Mouse (Mus musculus) adrenal gland, postnatal 10 days (tissue): ENCODE data around the gene Msmb. TPM values are rescaled to one million over a fixed set of nuclear protein-coding genes. Genes with fewer than 3 reads are reported as not detected.
"Not testable (repeated sequence)": the region's sequence is repeated elsewhere in the genome, so short reads cannot be mapped to it uniquely, and the experiment has no call there.

Experiments used
- DNase-seq: peaks from one replicate; pipeline ENCODE4 v3.0.0; 2021; ENCODE audit warnings: mixed read lengths
- total RNA-seq, 2 experiments: library from RNA; stranded (reverse); gene quantifications; 2 replicates each; pipeline ENCODE4 v1.2.3; 2021

Gene Msmb
- total RNA-seq, 2 experiments from 2014 or later = not detected

DNA sequence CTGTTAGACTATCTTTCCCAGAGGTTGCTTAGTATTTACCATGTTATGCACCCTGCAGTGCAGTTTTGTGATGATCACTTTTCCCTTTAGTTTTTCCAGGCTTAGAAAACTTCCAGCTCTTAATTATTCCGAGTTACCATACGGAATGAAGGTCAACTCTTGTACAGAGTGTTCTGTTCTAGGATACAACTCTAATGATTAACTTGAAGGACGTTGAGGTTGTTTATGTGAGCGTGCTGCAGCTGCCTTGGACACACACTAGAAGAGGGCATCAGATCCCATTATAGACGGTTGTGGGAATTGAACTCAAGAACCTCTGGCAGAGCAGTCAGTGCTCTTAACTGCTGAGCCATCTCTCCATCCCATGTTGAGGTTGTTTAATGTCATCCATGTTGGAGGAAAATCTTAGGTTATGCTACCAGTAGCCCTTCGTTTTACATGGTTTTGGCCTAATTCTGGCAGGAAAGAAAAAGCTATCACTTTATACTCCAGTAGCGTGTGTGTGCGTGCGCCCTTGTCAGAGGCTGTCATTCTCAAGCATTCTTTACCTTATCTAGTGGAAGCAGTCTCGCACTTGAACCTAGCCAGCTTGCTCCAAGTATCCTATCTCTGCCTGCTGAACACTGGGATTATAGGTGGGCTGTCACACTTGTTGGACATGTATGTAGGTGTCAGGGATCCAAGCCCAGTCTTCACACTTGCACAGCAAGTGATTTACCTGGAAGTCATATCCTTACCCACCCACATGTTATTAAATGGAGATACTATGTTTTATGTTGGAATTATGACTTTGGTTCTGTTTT is 37.8 kb downstream of the Msmb start:
- DNase-seq = no peak

DNA sequence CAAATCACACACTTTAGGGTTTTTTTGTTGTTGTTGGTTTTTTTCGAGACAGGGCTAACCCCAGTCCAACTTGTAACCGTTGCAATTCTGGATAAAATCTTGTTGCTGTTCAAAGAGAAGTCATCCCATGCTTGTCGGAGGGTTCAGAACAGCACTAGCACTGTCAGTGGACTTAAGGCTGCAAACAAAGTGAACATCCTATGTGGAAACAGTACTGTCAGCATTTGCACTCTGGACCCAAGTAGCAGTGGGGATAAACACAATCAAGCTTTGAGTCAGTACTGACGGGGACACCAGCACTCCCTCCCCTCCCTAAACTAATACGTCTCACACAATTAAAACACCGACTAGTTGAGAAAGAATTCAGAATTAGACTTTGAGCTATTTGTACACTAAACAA is 39.0 kb downstream of the Msmb start:
- no peak for DNase-seq

DNA sequence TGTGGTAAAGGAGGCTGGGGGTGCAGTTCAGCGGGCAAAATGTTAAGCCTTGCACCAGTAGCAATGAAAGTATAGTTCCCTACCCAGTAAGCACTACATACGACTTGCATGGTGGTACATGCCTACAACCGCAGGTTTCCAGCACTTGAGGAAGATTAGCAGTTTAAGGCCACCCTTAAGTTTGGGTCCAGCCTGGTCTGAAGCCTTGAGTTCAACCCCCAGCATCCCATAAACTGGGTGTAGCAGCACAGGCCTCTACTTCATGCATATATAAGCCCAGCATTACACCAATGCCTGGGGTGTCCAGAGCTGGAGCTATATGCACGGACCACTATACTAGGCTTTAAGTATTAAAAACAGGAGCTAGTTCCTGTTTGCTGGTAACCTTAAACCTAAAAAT is 42.0 kb downstream of the Msmb start:
- DNase-seq = no peak

DNA sequence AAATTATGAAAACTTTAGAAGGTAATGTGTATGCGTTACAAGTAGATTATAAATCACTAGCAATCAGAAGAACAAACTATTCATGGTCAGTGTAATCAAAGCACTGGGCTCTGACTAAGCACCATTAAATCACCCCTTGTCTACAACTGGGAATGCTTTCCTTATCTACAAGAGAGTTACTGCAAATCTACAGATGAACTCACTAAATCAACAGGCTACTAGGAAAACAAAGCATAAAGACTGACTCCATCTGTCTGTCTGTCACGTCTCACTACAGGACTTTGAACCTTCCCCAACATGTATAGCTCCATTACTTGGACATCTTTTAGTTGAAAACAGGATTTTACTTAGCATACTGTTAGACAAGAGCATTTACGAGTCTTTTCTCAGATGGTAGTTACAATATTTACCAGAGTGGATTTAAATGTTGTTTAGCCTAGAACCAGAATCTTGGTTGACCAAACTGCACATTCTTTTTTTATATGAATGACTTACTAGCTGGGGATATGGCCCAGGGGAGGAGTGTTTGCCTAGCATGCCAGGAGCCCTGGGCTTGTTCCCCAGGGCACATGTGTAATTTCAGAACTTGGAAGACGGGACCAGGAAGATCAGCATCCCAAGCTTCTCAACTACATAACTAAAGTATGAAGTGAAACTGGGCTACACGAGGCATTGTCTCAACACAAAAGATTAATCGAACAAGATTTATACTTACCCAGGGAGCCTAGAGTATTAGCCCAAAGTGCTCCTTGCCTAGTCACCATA is 49.0 kb downstream of the Msmb start:
- DNase-seq = peak; percentile 31

DNA sequence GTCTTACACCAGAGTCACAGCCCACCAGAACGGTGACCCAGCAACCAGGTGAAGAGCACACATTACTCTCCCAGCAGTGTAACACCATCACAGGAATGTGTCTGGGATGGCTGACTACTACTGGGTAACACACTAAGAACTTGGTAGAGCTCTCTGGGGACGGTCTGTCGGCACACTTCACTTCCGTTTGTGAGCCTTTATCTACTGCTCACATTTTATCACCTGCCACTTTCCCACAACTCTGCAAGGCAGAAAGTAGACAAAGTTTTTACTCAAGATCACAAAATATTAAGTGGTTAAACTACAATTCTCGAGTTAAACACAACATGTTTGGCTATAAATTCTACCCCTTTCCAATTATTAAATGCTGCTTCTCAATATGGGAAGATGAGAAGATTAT is 50.1 kb downstream of the Msmb start:
- DNase-seq = no peak

DNA sequence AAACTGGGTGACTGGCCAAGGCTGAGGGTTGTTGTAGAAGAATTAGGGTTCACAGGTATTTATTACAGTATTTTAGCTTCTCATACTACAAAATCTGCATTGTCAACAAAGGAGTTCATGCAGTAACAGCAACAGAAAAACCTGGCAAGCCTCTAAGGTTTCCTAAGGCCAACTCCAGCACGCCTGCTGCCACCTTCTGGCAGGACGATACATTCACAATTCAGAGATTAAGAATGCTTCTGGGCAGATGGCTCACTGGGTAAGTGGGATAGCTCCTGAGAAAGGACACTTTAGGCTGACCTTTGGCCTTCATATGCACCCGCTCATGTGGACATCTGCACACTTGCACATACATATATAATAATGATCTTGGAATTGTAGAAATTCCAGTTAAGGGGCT is 50.6 kb downstream of the Msmb start:
- DNase-seq = peak; percentile 78

DNA sequence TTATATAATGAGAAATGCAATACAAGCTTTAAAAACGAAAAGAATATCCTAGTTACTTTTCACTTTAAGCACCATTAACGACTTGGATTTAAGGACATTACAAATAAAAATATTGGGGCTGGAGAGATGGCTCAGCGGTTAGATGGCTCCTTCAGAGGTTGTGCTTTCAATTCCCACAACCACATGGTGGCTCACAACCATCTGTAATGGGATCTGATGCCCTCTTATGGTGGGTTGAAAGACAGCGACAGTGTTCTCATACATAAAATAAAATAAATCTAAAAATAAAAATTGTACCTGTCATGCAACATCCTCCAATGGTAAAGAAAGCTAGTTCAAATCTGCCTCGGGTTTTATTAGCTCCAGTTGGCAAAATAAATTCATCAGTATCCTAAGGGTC is 51.7 kb downstream of the Msmb start:
- DNase-seq = not testable (repeated sequence)

DNA sequence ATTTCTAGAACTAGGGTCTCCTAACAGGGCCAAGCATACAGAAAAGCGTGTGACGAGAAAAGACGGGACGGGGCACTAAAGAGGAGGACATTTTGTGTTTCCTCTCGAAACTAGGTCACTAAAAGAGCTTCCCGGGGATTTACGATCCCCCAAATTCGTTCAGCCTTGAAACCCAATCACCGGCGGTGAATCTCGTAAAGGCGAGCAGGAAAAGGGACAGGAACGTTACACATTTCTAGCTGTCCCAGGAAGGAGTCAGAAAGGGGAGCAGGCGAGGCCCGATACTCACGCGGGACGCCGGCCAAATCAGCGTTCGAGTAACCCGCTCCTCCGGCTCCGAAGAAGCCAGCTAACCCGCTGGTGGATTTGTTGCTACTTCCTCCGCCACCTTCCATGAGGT is 59.5 kb downstream of the Msmb start:
- no peak for DNase-seq

DNA sequence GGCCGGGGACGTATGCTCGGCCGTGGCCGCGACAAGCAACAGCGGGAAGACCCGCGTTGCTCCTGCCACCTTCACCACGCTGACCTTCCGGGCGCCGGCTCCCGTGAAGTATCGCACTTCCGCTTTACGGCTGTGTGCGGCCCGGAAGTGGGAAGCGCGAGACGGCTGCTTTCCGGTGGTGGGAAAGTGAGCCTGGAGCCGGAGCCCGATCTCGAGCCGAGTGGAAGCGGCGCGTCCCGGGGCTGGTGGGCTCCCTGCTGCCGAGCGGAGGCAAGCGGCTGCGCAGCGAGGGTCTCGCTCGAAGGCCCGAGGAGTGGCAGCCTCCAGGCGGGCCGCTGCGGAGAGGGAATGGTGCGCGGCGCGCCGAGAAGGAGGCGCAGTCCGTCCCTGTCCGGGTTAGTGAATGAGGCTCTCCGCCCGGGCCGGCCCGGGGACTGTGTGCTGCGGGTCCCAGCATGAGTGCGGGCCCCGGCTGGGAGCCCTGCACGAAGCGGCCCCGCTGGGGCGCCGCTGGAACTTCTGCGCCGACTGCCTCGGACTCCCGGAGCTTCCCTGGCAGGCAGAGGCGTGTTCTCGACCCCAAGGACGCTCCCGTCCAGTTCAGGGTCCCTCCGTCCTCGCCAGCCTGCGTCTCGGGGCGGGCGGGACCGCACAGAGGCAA is 60.1 kb downstream of the Msmb start, which contains the start of the genes Timm23 and Parg:
Gene Timm23, minus strand, starts transcription at position 108 of the 661 bp plus-strand sequence.
Gene Parg, plus strand, starts transcription at position 159 of the 661 bp plus-strand sequence.
- DNase-seq = peak; percentile 93

Other genes starting within 250 kb of the Msmb start
- 10 to 100 TPM; 10.2 to 10.6 TPM for gene Galnt15, start 113.0 kb upstream of the Msmb start, total RNA-seq
- 10 to 100 TPM; 49.9 to 59.8 TPM for gene Oxnad1, start 56.6 kb upstream of the Msmb start, total RNA-seq
- gene Dph3, start 56.3 kb upstream of the Msmb start, total RNA-seq = 10 to 100 TPM; 63.0 to 64.2 TPM
- 100 to 1,000 TPM; 154 to 170 TPM for gene Ncoa4, start 17.8 kb downstream of the Msmb start, total RNA-seq
- gene Timm23, start 59.9 kb downstream of the Msmb start, total RNA-seq = 100 to 1,000 TPM; 159 to 175 TPM
- 10 to 100 TPM; 50.2 to 54.2 TPM for gene Parg, start 59.9 kb downstream of the Msmb start, total RNA-seq
- 1 to 10 TPM; 6.2 to 8.1 TPM for gene Ogdhl, start 180.0 kb downstream of the Msmb start, total RNA-seq
- gene 1700024G13Rik, start 246.4 kb downstream of the Msmb start, total RNA-seq = not detected